Mouse (Mus musculus): ENCODE results near the gene Sugct. TPM values are rescaled to one million over a fixed set of nuclear protein-coding genes. Genes with fewer than 3 reads are reported as not detected.
"Not testable (repeated sequence)": the region's sequence is repeated elsewhere in the genome, so short reads cannot be mapped to it uniquely, and the experiment has no call there.

Gene Sugct
- total and polyA plus RNA-seq, 3 experiments, result 1.0 to 3.0 TPM; not detected in 1

- no peak overlapping the region for H3K27ac ChIP-seq (ENCODE audit: control insufficient read depth, low read depth, low read length)
- DNase-seq (ENCODE audit: low read depth, low spot score), result no peak
- no peaks in the 10 kb centered on the region for H3K79me2 ChIP-seq (ENCODE audit: control insufficient read depth, insufficient read depth, low read length, poor library complexity)
- H3K4me3 ChIP-seq (ENCODE audit: control insufficient read depth in 1 of 2, insufficient read depth in 1 of 2, low read depth in 2 of 2, low read length in 2 of 2), result no peak overlapping the region
- no peak overlapping the region for H3K9ac ChIP-seq (ENCODE audit: control insufficient read depth, low read depth, low read length, poor library complexity, severe bottlenecking)
- TF ChIP-seq MXI1 (IDR thresholded peaks at IDR 0.05; ENCODE audit: low read depth, low read length), result no peak
- TF ChIP-seq MAX (IDR thresholded peaks at IDR 0.05; ENCODE audit: low read length), result no peak
- no peak for TF ChIP-seq JUND (IDR thresholded peaks at IDR 0.05; ENCODE audit: low read depth, low read length)
- no peaks in the 10 kb centered on the region for H3K27me3 ChIP-seq (ENCODE audit: control insufficient read depth in 1 of 2, insufficient read depth in 2 of 2, low read length in 2 of 2)
- no peaks in the 10 kb centered on the region for H3K36me3 ChIP-seq (ENCODE audit: control insufficient read depth in 1 of 2, insufficient read depth in 2 of 2, low read length in 2 of 2)
- H3K9me3 ChIP-seq (replicated peaks; ENCODE audit: insufficient read depth, low read length), result no peaks in the 10 kb centered on the region
- no peaks in the 10 kb centered on the region for H3K4me1 ChIP-seq (ENCODE audit: control insufficient read depth in 1 of 2, insufficient read depth in 2 of 2, low read length in 2 of 2)
Observed at GRCm38 (mm10) chr13:16831840-16832239, 863.5 kb downstream of the Sugct start.

GRCm38 (mm10) chr13:16830291-16830690 lies 865.1 kb downstream of the Sugct start:
- H3K4me1 ChIP-seq (ENCODE audit: control insufficient read depth in 1 of 2, insufficient read depth in 2 of 2, low read length in 2 of 2); H3K4me3 ChIP-seq (ENCODE audit: control insufficient read depth in 1 of 2, insufficient read depth in 1 of 2, low read depth in 2 of 2, low read length in 2 of 2); H3K27ac ChIP-seq (ENCODE audit: control insufficient read depth, low read depth, low read length); H3K79me2 ChIP-seq (ENCODE audit: control insufficient read depth, insufficient read depth, low read length, poor library complexity); DNase-seq (ENCODE audit: low read depth, low spot score); H3K27me3 ChIP-seq (ENCODE audit: control insufficient read depth in 1 of 2, insufficient read depth in 2 of 2, low read length in 2 of 2); H3K36me3 ChIP-seq (ENCODE audit: control insufficient read depth in 1 of 2, insufficient read depth in 2 of 2, low read length in 2 of 2); H3K9me3 ChIP-seq (replicated peaks; ENCODE audit: insufficient read depth, low read length); H3K9ac ChIP-seq (ENCODE audit: control insufficient read depth, low read depth, low read length, poor library complexity, severe bottlenecking): not testable (repeated sequence)

- TF ChIP-seq CHD2 (IDR thresholded peaks at IDR 0.05; ENCODE audit: low read length), result no peak
- TF ChIP-seq MEF2A (IDR thresholded peaks at IDR 0.05; ENCODE audit: extremely low read depth, insufficient replicate concordance, low read depth, low read length, poor library complexity, severe bottlenecking), result no peak
- no peak for TF ChIP-seq SMC3 (IDR thresholded peaks at IDR 0.05; ENCODE audit: low read depth, low read length)
- TF ChIP-seq POLR2AphosphoS5 (IDR thresholded peaks at IDR 0.05; ENCODE audit: borderline replicate concordance, low read depth, low read length), result no peak
- TF ChIP-seq SIN3A (IDR thresholded peaks at IDR 0.05; ENCODE audit: low read length), result no peak
- no peak for TF ChIP-seq NELFE (IDR thresholded peaks at IDR 0.05; ENCODE audit: low read depth, low read length)
- no peak for TF ChIP-seq BHLHE40 (IDR thresholded peaks at IDR 0.05; ENCODE audit: borderline replicate concordance, low read depth, low read length)
- no peak for TF ChIP-seq MAZ (IDR thresholded peaks at IDR 0.05; ENCODE audit: low read depth, low read length)
- no peak for TF ChIP-seq MXI1 (IDR thresholded peaks at IDR 0.05; ENCODE audit: low read depth, low read length)
- no peak for TF ChIP-seq ZKSCAN1 (IDR thresholded peaks at IDR 0.05; ENCODE audit: low read depth, low read length)
- TF ChIP-seq MYC (IDR thresholded peaks at IDR 0.05; ENCODE audit: low read depth, low read length), result no peak
- no peak for TF ChIP-seq POLR2AphosphoS2 (IDR thresholded peaks at IDR 0.05; ENCODE audit: low read length)
- TF ChIP-seq ZNF384 (IDR thresholded peaks at IDR 0.05; ENCODE audit: low read depth, low read length), result no peak
- no peak for TF ChIP-seq EP300 (IDR thresholded peaks at IDR 0.05; ENCODE audit: low read depth in 1 of 2, low read length in 2 of 2)
- no peak for TF ChIP-seq RCOR1 (IDR thresholded peaks at IDR 0.05; ENCODE audit: low read depth, low read length)
- H3K36me3 ChIP-seq (ENCODE audit: control insufficient read depth in 1 of 2, insufficient read depth in 2 of 2, low read length in 2 of 2), result no peaks in the 10 kb centered on the region
- no peak overlapping the region for H3K9ac ChIP-seq (ENCODE audit: control insufficient read depth, low read depth, low read length, poor library complexity, severe bottlenecking)
- no peak for DNase-seq (ENCODE audit: low read depth, low spot score)
- no peaks in the 10 kb centered on the region for H3K4me1 ChIP-seq (ENCODE audit: control insufficient read depth in 1 of 2, insufficient read depth in 2 of 2, low read length in 2 of 2)
- H3K79me2 ChIP-seq (ENCODE audit: control insufficient read depth, insufficient read depth, low read length, poor library complexity), result no peaks in the 10 kb centered on the region
- H3K27ac ChIP-seq (ENCODE audit: control insufficient read depth, low read depth, low read length), result no peak overlapping the region
- no peaks in the 10 kb centered on the region for H3K27me3 ChIP-seq (ENCODE audit: control insufficient read depth in 1 of 2, insufficient read depth in 2 of 2, low read length in 2 of 2)
- H3K4me3 ChIP-seq (ENCODE audit: control insufficient read depth in 1 of 2, insufficient read depth in 1 of 2, low read depth in 2 of 2, low read length in 2 of 2), result no peak overlapping the region
- no peaks in the 10 kb centered on the region for H3K9me3 ChIP-seq (replicated peaks; ENCODE audit: insufficient read depth, low read length)
Observed at GRCm38 (mm10) chr13:16829589-16829988, 865.8 kb downstream of the Sugct start.
